Mouse (Mus musculus): ENCODE results near the gene Zfp652. TPM values are rescaled to one million over a fixed set of nuclear protein-coding genes. Genes with fewer than 3 reads are reported as not detected.

Gene Zfp652
- total RNA-seq, 2 experiments from 2014 or later: 105 to 128 TPM

DNA sequence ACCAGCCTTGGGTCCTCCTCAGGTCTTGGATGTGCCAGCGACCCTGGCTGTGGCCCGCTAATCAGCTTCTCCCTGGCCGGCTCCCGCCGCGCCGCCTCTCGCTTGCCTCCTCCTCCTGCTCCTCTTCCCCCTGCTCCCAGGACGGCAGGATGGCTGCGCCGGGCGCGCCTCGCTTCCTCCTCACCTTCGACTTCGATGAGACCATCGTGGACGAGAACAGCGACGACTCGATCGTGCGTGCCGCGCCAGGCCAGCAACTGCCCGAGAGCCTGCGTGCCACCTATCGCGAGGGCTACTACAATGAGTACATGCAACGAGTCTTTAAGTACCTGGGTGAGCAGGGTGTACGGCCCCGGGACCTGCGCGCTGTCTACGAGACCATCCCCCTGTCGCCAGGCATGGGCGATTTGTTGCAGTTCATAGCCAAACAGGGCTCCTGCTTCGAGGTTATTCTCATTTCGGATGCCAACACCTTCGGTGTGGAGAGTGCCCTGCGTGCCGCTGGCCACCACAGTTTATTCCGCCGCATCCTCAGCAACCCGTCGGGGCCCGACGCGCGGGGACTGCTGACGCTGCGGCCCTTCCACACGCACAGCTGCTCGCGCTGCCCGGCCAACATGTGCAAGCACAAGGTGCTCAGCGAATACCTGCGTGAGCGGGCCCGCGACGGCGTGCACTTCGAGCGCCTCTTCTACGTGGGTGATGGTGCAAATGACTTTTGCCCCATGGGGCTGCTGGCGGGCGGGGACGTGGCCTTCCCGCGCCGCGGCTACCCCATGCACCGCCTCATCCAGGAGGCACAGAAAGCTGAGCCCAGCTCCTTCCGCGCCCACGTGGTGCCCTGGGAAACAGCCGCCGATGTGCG lies 118.2 kb downstream of the Zfp652 start:
- DNase-seq (ENCODE audit: low spot score): no peak

GRCm38 (mm10) chr11:95831276-95831619 lies 118.8 kb downstream of the Zfp652 start:
- DNase-seq (ENCODE audit: low spot score): no peak

DNA sequence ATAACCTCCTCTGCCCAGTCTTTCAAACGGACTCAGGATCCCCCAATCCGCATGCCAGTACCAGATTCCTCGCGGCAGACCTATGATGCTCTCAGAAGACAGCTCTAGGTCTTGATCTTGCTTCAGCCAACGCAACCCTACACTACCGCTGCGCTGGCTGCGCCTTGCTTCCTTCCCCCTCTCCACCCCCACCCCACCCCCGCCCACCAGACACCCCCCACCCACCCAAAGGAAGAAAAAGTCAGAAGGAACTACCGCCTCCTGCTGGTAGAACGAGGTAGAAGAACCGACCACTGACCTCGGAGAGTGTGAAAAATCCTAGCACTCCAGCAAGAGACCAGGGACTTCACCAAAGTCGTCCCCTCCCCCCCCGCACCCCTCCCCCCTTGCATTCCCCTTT lies 119.2 kb downstream of the Zfp652 start:
- no peak for DNase-seq (ENCODE audit: low spot score)

- DNase-seq (ENCODE audit: low spot score): no peak
Observed at GRCm38 (mm10) chr11:95832129-95833005, 119.9 kb downstream of the Zfp652 start.

GRCm38 (mm10) chr11:95833006-95833570 lies 120.6 kb downstream of the Zfp652 start:
- no peak for DNase-seq (ENCODE audit: low spot score)

DNA sequence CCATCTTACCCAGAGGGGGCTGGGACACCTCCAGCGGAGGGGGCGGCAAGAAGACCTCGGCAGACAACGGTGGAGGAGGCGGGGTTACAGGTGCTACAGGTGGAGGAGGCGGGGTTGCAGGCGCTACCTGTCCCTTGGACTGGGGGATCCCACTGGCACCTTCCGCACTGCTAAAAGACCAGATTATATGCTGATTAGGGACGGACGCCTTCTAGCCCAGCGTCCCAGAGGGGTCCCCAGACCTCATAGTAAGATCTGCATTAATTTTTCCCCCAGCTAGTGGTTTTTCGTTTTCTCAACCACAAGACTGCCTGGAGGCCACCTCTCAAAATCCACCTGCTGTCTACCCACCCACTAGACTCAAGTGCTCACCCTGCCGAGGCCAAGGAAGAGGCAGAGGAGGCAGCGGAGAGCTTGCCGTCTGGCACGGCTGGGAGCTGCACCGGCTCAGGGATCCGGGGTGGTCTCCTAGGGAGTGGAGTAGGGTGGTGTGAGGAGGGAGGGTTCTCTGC lies 121.2 kb downstream of the Zfp652 start:
- DNase-seq (ENCODE audit: low spot score): no peak

DNA sequence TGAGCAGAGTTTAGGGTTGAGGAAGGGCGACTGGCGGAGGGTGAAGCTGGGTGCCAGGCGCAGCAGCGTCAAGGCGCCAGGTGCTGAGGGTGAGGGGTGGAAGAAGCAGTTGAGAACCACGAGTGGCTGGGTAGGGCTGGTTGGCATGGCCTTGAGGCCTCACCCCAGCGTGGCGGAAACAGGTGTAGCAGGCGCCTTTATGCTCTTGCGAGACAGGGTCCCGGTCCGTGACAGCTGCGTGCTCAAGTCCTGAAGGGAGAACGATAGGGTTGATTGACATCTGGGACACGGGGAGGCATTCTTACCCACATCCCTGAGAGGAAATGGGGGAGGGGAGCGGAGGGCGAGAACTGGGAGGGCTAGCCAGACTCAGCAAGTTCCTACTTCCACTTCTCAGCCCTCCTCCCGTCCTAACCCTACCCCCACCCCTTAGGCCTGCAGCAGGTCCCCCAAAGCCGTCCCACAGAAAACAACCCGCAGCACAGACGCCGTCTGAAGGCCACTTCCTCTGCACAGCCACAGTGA lies 121.7 kb downstream of the Zfp652 start:
- no peak for DNase-seq (ENCODE audit: low spot score)

DNA sequence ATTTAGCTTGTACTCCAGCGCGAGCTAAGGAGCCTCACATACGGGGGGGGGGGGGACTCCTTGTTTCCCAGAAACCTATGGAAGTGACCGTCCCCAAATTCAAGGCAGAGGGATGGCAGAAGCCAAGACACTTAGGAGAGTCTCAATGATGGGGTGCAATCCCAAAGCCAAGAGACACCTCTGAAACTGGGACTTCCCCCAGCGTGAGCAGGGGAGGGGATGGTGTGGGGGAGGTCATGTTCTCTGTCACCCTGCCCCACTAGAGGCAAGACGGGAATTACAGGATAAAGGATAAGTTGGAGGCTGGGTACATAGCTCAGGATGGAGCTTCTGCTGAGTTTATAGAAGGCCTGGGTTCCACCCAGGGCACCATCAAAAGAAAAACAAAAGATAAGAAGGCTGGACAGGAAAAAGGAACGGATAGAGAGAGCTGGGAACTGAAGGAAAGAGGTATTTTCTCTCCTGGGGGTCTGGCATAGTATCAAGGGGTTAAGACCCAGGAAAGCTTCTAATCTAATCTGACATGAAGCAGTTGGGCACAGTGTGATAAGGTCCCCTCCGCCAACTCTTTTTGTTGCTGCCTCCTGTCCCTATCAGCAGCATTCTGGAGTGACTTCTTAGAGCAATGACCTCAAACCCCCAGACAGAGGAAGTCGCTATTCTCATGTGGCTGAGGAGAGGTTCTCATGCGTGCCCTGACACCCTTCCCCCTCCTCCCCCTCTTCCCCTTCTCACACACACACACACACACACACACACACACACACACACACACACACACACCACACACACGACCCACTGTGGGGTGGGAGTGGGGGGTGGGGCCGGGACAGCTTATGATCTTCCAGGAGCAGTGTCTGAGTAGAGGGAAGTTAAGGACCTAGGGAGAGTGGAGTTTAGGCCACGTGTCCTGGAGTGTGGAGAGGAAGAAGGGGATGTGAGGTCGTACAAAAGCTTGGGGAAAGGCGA lies 122.6 kb downstream of the Zfp652 start:
- no peak for DNase-seq (ENCODE audit: low spot score)

GRCm38 (mm10) chr11:95835832-95836231 lies 123.4 kb downstream of the Zfp652 start:
- no peak for DNase-seq (ENCODE audit: low spot score)

DNA sequence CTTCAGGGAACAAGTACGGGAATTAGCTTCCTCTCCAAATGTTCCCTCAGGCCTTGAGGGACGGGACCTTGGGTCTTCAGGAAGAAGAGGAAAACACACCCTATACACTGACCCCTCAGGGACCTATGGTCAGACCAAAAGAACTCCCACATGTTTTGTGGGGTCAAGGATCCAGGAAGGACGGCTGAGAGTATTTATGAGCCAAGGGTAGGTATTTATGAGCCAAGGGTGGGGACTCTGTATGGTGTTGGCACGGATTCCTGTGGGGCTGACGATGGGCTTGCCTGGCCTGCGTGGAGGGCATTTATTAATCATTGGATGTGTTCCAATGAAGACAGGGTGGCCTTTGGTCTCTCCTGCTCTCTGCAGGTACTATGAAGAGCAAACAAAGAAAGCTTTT lies 124.0 kb downstream of the Zfp652 start:
- no peak for DNase-seq (ENCODE audit: low spot score)

- DNase-seq (ENCODE audit: low spot score): peak; percentile 81
Observed at GRCm38 (mm10) chr11:95837059-95837458, 124.6 kb downstream of the Zfp652 start, which contains the start of gene Gngt2. TSS of gene Gngt2 (plus strand) at chr11:95837216.

DNA sequence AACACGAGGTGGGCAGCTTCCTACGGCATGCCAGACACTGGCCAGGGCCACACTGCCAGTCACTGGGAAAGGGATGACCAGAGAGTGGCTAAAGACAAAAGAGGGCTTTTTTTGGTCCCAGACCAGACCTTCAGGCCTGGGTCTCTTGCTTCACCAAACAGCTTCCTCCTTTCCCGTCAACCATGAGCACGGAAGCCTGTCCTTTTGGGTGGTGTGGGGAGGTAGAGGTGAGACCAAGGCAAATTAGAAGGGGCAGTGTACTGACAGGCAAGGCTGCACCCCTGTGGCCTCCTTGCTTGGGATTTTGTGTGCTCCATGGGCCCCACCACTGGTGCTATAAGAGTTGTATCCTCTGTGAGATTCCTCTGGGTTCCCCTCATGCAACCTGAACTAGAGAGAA lies 126.1 kb downstream of the Zfp652 start:
- no peak for DNase-seq (ENCODE audit: low spot score)

DNA sequence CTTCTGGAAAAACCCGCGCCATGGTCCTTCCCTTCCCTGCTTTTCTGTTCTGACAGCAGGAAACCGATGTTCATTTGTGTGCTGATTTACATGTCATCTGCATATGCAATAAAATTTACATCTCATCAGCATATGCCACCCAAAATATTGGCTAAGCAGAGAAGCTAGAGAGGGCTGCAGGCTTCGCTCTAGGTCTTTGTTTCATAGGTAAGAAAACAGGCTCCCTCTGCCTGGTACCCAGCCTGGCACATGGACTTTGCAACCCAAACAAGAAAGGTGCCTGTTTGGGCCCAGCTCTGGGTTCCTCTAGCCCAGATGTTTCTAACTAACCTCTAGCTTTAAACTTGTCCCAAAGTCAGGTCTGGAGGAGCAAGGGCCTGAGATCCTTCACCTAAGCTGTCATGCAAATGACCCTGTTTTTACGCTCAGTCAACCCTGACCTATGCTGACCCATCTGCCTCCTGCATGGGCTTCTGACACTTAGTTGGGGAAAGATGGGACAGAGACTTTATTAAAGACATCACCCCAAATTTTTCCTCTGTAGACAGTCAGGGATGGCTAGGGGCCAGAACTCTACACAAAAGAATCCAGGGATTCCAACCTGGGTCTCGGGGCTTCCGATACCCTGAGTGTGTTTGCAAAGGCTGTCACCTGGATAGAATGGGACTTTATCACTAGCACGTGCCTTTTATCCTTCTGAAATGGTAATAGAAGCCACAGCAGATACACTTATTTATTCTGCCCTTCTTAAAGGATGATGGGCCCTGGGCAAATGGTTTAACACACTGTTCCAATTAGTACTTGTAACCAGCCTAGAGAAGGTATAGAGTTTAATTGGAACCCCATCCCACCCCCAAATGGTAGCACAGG lies 126.8 kb downstream of the Zfp652 start:
- DNase-seq (ENCODE audit: low spot score): no peak

DNA sequence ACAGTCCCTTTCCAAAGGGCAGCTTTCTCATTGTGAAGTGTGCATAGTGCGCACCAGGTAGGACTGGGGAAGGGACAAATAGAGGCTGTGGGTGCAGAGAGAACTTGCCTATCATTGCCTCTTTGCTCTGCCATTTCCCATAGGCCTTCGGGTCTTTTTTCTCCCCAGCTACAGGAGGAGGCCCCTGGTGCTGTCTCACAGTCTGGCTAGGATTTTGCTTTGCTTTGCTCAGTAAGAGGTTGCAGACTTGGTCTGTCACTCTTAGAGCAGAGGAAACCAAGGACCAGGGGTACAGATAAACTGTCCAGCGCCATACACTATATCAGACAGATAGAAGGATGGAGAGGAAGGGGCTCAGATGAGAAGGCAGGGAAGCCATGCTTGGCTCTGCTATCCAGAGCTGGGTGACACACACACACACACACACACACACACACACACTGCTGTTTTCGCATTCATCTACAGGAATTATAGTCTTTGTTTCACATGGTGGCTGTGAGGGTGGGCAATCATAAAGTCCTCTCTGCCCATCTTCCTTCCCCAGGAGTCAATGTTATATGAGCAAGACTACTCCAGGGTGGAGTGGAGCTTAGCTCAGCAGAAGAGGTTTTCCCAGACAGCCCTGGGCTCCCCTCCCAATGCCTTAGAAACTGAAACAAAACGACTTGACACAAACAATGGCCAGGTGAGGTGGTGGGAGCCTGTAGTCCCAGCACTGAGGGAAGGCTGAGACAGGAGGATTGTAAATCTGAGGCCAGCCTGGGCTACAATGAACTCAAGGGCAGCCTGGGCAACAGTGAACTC lies 128.4 kb downstream of the Zfp652 start:
- no peak for DNase-seq (ENCODE audit: low spot score)

DNA sequence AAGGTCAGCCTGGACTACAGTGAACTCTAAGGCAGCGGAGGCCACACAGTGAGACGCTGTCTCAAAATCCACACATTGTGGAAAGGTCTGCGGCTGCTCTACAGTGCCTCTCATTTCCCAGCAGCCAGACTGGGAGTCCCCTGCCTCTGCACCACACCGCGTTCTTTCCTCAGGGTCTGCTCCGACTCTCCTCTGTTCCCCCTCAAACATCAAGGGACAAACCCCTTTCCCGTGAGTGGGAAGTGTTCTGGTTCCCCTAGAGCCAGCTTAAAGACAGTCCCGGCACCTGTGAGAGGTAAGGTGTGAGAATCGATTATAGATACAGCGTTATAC lies 129.0 kb downstream of the Zfp652 start:
- no peak for DNase-seq (ENCODE audit: low spot score)

- DNase-seq (ENCODE audit: low spot score): peak; percentile 44
Observed at GRCm38 (mm10) chr11:95842074-95842681, 129.7 kb downstream of the Zfp652 start, which contains the start of gene Abi3. TSS of gene Abi3 (minus strand) at chr11:95842476.

- DNase-seq (ENCODE audit: low spot score): no peak
Observed at GRCm38 (mm10) chr11:95842953-95843352, 130.5 kb downstream of the Zfp652 start.

GRCm38 (mm10) chr11:95843421-95843950 lies 131.0 kb downstream of the Zfp652 start:
- no peak for DNase-seq (ENCODE audit: low spot score)
